Mouse (Mus musculus): ENCODE measurements around the gene Btbd11.
A peak's percentile ranks its signal among the peaks of the same experiment; 100 is the strongest.

Btbd11 gene

DNA sequence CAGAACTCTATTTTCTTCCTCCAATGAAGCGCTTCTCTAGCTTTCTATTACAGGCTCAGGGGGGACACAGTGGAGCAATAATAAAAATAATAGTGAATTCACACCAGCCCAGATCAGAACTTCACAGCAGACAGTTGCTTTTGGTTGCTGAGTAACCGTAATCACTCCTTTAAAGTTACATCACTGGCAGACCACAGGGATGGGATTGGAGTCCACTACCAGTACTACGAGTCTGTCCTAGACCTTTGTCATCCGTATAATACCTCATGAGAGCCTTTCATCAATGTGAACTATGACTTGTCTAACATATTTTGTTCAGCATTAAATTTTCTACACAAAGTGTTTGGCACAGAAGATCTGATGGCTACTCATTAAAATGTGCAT lies 35.0 kb downstream of the Btbd11 start:
- no peak for DNase-seq

GRCm38 (mm10) chr10:85425756-85426155 lies 39.1 kb downstream of the Btbd11 start:
- DNase-seq = no peak

- no peak for DNase-seq
Measured at GRCm38 (mm10) chr10:85437217-85437616, 50.6 kb downstream of the Btbd11 start.

DNA sequence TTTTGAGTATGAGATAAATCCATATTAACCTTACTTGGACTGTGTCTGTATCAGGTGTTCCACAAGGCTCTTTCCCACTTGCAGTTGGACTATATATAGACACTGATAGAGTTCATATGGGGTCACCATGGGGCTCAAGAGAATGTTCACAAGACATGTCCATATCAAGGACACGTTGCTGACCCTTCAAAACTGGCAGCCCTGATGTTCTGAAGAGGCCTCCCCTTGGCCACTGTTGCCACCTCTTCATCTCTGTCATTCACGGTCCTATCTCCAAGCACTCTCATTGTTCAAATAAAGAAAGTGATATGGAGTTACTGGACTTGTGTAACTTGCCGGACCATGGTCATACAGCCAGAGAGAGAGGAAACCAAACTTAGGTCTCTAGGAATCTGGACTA lies 56.8 kb downstream of the Btbd11 start:
- no peak for DNase-seq

DNA sequence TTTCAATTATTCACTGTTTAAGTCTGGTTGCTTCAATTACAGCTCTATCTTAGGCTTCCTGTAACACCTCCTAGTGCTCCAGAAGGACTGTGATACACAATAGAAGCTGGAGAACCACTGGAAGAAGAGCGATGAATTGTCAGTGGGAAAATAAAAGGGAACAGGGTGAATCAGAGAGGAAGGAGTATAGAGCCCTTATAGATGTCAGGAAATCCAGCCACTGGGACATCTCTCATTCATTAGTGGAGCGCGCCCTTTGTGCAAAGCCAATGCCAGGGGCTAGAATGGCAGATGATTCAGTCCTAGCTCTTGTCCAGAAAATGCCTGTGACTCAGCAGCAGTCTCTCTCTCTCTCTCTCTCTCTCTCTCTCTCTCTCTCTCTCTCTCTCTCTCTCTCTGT lies 59.3 kb downstream of the Btbd11 start:
- no peak for DNase-seq

DNA sequence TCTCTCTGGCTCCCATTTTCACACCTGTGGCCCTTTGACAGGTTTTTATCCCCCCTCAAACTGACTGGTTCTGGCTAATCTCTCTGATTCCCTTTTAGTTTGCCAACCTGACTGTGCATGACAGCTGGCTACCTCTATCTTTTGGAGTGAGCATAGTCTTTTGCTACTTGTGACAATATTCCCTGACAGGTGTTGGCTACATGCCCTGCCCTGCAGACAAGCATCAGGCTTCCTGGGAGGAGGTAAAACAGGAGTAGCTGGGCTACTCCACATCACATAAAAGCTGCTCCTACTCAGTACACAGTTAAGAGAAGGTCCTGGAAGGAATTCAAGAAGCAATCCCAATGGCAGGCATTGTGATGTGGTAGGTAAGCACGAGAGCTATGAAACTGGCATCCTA lies 60.1 kb downstream of the Btbd11 start:
- no peak for DNase-seq

- no peak for DNase-seq
Measured at GRCm38 (mm10) chr10:85447869-85448268, 61.3 kb downstream of the Btbd11 start.

- DNase-seq = no peak
Measured at GRCm38 (mm10) chr10:85451629-85452368, 65.2 kb downstream of the Btbd11 start.

- no peak for DNase-seq
Measured at GRCm38 (mm10) chr10:85453221-85453775, 66.7 kb downstream of the Btbd11 start.

- DNase-seq = no peak
Measured at GRCm38 (mm10) chr10:85455985-85456384, 69.4 kb downstream of the Btbd11 start.

GRCm38 (mm10) chr10:85458744-85459344 lies 72.2 kb downstream of the Btbd11 start:
- no peak for DNase-seq

- no peak for DNase-seq
Measured at GRCm38 (mm10) chr10:85460736-85461135, 74.1 kb downstream of the Btbd11 start.

GRCm38 (mm10) chr10:85464152-85464551 lies 77.5 kb downstream of the Btbd11 start:
- DNase-seq = no peak

DNA sequence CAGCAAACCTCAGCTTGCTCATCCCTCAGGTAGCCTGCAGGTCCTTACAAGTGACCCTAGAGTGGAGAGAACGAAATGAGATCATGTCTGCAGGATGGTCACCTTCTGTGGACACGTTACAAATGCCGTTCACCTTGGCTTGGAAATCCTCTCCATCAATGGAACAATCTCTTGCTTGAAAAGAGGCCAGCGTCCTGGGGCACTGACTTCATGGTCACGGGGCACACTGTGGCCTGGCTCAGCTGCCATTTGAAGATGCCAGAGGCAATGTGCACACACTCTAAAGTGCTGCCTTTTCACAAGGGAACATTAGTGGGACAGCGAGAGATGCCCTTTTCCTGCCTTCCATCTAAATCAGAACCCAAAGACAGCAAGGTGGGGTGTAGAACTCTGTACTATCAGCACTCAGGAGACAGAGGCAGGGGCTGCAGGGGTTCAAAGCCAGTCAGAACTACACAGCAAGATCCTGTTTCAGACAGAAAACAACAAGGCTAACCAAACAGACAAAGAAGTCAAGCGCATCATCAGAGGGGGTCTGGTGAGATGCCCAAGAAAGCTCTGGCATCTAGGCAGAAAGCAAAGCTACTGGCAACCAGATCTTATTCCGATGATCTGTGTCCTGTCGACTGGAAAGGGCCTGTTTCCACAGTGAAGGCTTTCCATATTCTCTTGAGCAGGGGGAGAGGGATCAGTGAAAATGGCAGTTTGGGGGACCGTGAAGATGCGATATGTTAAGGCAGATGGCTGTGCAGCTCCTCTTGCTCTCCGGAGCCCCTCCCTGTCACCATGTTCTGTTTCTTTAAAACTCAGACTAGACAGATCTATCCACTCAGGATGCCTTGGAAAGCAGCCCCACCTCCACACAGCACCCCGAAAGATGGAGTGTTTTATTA lies 79.1 kb downstream of the Btbd11 start:
- DNase-seq = no peak

GRCm38 (mm10) chr10:85466409-85466761 lies 79.8 kb downstream of the Btbd11 start:
- no peak for DNase-seq

DNA sequence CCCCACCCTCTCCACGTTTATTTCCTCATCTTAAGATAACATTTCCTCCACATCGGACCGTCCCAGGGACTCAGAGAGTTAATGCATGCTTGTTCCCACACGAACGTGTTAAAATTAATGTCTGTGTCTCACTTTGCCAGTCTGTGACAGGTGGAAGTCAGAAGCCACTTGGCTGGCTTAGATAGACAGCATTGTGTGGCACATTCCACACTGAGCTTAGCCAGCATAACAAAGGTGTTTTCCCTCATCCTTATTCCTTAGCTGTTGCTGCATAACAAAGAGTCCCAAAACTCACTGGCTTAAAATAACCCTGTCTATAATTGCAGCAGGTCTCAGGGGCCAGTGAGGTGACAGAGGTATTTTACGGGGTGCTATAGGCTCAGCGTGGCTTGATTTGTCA lies 80.8 kb downstream of the Btbd11 start:
- DNase-seq = no peak

DNA sequence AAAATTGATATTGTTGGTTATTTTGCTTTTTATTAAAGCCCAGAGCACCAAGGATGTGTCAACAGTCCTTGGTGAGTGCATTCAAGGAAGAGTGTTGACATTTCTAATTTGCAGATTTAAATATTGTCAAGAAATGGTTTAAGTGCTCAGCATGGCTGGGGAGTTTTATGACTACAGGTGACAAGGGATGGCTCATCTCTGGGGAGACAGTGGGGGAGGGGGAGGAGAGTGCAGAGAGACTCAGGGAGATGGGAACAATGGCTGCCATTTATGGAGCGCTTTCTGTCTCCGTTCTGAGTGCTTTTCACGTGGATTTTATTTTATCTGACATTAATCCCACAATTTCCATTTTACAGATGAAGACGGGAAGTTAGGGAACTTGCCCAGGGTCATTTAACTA lies 81.9 kb downstream of the Btbd11 start:
- no peak for DNase-seq

GRCm38 (mm10) chr10:85469341-85469740 lies 82.7 kb downstream of the Btbd11 start:
- no peak for DNase-seq

GRCm38 (mm10) chr10:85473265-85473664 lies 86.7 kb downstream of the Btbd11 start:
- no peak for DNase-seq

GRCm38 (mm10) chr10:85473871-85474270 lies 87.3 kb downstream of the Btbd11 start:
- no peak for DNase-seq

DNA sequence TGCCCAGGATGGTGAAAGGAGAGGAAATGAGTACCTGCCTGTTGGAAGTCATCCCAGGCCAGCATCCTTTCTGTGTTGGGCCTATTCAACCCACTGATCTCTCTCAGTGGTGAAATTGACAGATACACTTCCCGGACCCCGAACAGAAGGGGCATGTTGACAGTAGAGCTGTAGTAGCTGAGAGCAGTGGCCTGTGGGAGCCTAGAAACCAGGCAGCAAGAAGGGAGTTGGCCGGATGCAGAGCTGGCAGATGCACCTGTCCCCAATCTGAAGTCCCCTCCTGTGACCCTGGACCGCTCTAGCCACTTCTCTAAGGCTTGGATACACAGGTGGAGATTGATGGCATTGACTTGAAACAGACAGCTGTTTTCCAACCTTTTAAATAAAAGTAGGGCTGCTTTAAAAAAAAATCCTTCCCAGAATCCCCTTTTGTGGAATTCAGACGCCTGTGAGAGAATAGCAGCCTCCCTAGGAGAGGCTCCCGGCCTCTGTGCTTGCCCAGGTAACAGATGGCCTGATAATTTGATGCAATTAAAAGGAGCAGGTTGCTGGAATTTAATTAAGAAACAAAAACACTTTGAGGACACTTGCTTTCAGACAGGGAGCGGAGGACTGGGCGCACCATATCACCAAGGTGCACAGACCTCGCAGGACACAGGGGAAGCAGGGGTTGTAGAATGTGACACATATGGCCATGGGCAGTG lies 89.2 kb downstream of the Btbd11 start:
- peak; percentile 49 for DNase-seq

GRCm38 (mm10) chr10:85479959-85480625 lies 93.5 kb downstream of the Btbd11 start:
- DNase-seq = no peak

Data from cerebellum, adult 8-10 months (tissue).